8 mouse cellular contexts compared by ENCODE assay signal in the genomic region with DNA sequence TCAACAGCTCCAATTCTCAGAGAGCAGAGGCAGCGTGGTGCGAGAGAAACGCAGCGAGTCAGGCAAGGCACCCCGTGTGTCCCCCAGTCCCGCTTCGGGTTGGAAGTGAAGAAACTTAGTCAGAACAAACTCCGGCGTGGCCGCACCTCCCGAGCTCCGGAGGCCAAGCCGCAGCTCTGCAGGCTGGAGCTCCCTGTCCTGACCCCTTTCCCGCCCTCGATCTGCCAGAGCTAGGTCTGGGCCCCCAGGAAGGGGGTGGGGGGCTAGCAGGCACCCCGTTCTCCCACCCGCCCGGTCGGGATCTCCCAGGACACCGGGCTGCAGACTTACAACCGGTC.
DNase-seq lines count a peak whose midpoint lies in the region; ATAC-seq lines count a peak whose summit lies in the region.

No protein-coding gene starts in this region.

- H3K9me3 ChIP-seq in heart, embryonic 16.5 days (replicated peaks; ENCODE audit: control insufficient read depth, low read length) = no peaks in the 10 kb centered on the region
- no peaks in the 10 kb centered on the region for H3K9me3 ChIP-seq in midbrain, embryonic 12.5 days

- DNase-seq in CD4-positive, CD25-positive, alpha-beta regulatory T cell, adult 2 months (ENCODE audit: low read depth, low spot score) = peak; percentile 0
- DNase-seq in thymus, adult 18-20 months = peak; percentile 1 to 3
- DNase-seq in thymus, postnatal 14 days = no peak
- DNase-seq in layer of hippocampus, postnatal 36 days = peak; percentile 11 to 22

- no peaks in the 10 kb centered on the region for H3K4me1 ChIP-seq in heart, embryonic 16.5 days (ENCODE audit: control insufficient read depth, insufficient read depth, low read length)
- H3K4me1 ChIP-seq in midbrain, embryonic 12.5 days = no peaks in the 10 kb centered on the region

- ATAC-seq in CD4-positive, CD25-positive, alpha-beta regulatory T cell, adult 4 months = no peak
- ATAC-seq in heart, embryonic 16.5 days (replicated peaks; ENCODE audit: extremely low read depth, insufficient read depth, low FRiP score) = peak; percentile 11; the same call in 1 of the 2 replicates
- peak; percentile 65 for ATAC-seq in midbrain, embryonic 12.5 days (ENCODE audit: low FRiP score, low read depth)
- no peak; the same call in 1 of the 2 replicates for ATAC-seq in cerebellum, adult (ENCODE audit: insufficient number of reproducible peaks, low FRiP score, low TSS enrichment)

- H3K9ac ChIP-seq in heart, embryonic 16.5 days (ENCODE audit: low read length) = peak overlapping the region; percentile 67
- H3K9ac ChIP-seq in midbrain, embryonic 12.5 days (replicated peaks) = peak overlapping the region; percentile 67

- WGBS in heart, embryonic 16.5 days = 12% methylated on average over 20 of the region's 21 CpGs
- WGBS in midbrain, embryonic 12.5 days = 21% methylated on average over 21 of the region's 21 CpGs

- H3K4me3 ChIP-seq in heart, embryonic 16.5 days (ENCODE audit: low read length) = peak overlapping the region; percentile 71
- H3K4me3 ChIP-seq in midbrain, embryonic 12.5 days = peak overlapping the region; percentile 60

- H3K27ac ChIP-seq in heart, embryonic 16.5 days (ENCODE audit: low read length) = peak overlapping the region; percentile 27; the same call in 1 of the 2 replicates
- peak overlapping the region; percentile 74 for H3K27ac ChIP-seq in midbrain, embryonic 12.5 days (replicated peaks)

- no peaks in the 10 kb centered on the region for H3K27me3 ChIP-seq in heart, embryonic 16.5 days (ENCODE audit: control insufficient read depth, insufficient read depth, low read length)
- no peaks in the 10 kb centered on the region for H3K27me3 ChIP-seq in midbrain, embryonic 12.5 days

- peak overlapping the region; percentile 81 for H3K4me2 ChIP-seq in heart, embryonic 16.5 days (ENCODE audit: low read depth, low read length)
- H3K4me2 ChIP-seq in midbrain, embryonic 12.5 days (replicated peaks) = peak overlapping the region; percentile 58

- no peaks in the 10 kb centered on the region for H3K36me3 ChIP-seq in heart, embryonic 16.5 days (ENCODE audit: control insufficient read depth, insufficient read depth)
- no peaks in the 10 kb centered on the region for H3K36me3 ChIP-seq in midbrain, embryonic 12.5 days

Comparison
In these comparisons a context has a peak if more than half of its experiments do, and no peak if none do; other contexts are left out.
1. ATAC-seq: peak in heart, embryonic 16.5 days (single experiment) and midbrain, embryonic 12.5 days (single experiment); none in CD4-positive, CD25-positive, alpha-beta regulatory T cell, adult 4 months (single experiment) and cerebellum, adult (single experiment).